Mouse (Mus musculus): ENCODE measurements around the gene Syn3. TPM values are rescaled to one million over a fixed set of nuclear protein-coding genes. Genes with fewer than 3 reads are reported as not detected.

Syn3 gene
- polyA plus RNA-seq, 1 experiment: 3.3 TPM

DNA sequence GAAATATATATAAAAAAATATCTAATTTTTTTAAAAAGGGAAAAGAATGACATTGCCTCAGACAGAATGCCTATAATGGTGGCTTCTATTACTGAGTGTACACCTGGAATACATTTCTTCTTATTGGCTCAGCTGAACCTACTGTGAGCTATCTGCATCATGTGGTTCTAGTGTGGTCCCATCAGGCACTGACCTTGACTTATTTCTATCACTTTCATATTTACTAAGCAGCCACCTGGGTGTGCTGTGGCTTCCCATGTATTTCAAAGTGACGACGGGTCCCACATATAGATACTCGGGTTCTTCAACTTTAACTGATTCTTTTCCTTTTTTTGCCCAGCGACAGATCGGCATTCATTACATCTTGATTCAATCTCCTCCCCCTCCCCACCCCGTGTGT lies 255.2 kb downstream of the Syn3 start:
- H3K4me3 ChIP-seq (ENCODE audit: insufficient read depth, low read depth, low read length): no peak overlapping the region
- no peaks in the 10 kb centered on the region for H3K4me1 ChIP-seq (ENCODE audit: control insufficient read depth, insufficient read depth, low read length)
- TF ChIP-seq CTCF (conservative IDR thresholded peaks at IDR 0.05; ENCODE audit: insufficient read depth, insufficient read length, low read depth, low read length) (no peak), POLR2A (IDR thresholded peaks at IDR 0.05; ENCODE audit: low read depth, low read length) (no peak)
- H3K36me3 ChIP-seq (ENCODE audit: control insufficient read depth, insufficient read depth, low read length): no peaks in the 10 kb centered on the region
- 89% methylated on average over 6 of the region's 6 CpGs for WGBS
- H3K27me3 ChIP-seq (replicated peaks; ENCODE audit: control insufficient read depth, insufficient read depth, low read length): no peaks in the 10 kb centered on the region
- H3K27ac ChIP-seq (ENCODE audit: insufficient read depth, low read depth, low read length): no peak overlapping the region
- no peak for DNase-seq

DNA sequence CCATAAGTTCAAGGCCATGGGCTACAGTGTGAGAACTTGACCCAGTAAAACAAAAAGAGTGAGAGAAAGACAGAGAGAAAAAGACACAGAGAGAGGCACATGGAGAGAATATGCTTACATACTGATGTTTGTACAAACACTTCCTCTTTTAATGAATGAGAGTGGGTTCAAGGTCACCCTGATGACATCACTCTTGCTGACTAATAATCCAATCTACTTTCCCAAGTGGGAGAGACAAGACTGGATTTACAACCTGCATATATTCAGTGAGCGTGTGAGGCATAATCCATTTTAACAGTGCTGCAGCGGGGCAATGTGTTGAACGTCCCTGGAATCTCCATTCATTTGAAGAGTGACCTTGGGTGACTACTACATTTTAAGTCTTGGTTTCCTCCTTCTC lies 256.0 kb downstream of the Syn3 start:
- TF ChIP-seq CTCF (conservative IDR thresholded peaks at IDR 0.05; ENCODE audit: insufficient read depth, insufficient read length, low read depth, low read length) (no peak), POLR2A (IDR thresholded peaks at IDR 0.05; ENCODE audit: low read depth, low read length) (no peak)
- no peak for DNase-seq

GRCm38 (mm10) chr10:86230006-86230405 lies 268.7 kb downstream of the Syn3 start:
- 91% methylated on average over 6 of the region's 6 CpGs for WGBS
- TF ChIP-seq CTCF (conservative IDR thresholded peaks at IDR 0.05; ENCODE audit: insufficient read depth, insufficient read length, low read depth, low read length) (no peak), POLR2A (IDR thresholded peaks at IDR 0.05; ENCODE audit: low read depth, low read length) (no peak)
- H3K4me1 ChIP-seq (ENCODE audit: control insufficient read depth, insufficient read depth, low read length): no peaks in the 10 kb centered on the region
- no peak for DNase-seq
- no peak overlapping the region for H3K27ac ChIP-seq (ENCODE audit: insufficient read depth, low read depth, low read length)
- no peaks in the 10 kb centered on the region for H3K36me3 ChIP-seq (ENCODE audit: control insufficient read depth, insufficient read depth, low read length)
- no peak overlapping the region for H3K4me3 ChIP-seq (ENCODE audit: insufficient read depth, low read depth, low read length)
- H3K27me3 ChIP-seq (replicated peaks; ENCODE audit: control insufficient read depth, insufficient read depth, low read length): no peaks in the 10 kb centered on the region

More for the DNA sequence above, 256.0 kb downstream of the Syn3 start:
- Histone ChIP-seq H3K4me3 (ENCODE audit: insufficient read depth, low read depth, low read length) (no peak overlapping the region), H3K27me3 (replicated peaks; ENCODE audit: control insufficient read depth, insufficient read depth, low read length) (no peaks in the 10 kb centered on the region), H3K36me3 (ENCODE audit: control insufficient read depth, insufficient read depth, low read length) (no peaks in the 10 kb centered on the region), H3K27ac (ENCODE audit: insufficient read depth, low read depth, low read length) (no peak overlapping the region), H3K4me1 (ENCODE audit: control insufficient read depth, insufficient read depth, low read length) (no peaks in the 10 kb centered on the region)
- WGBS: 77% methylated on average over 3 of the region's 3 CpGs

- TF ChIP-seq POLR2A (IDR thresholded peaks at IDR 0.05; ENCODE audit: low read depth, low read length) (no peak), CTCF (conservative IDR thresholded peaks at IDR 0.05; ENCODE audit: insufficient read depth, insufficient read length, low read depth, low read length) (no peak)
- Histone ChIP-seq H3K36me3 (ENCODE audit: control insufficient read depth, insufficient read depth, low read length) (no peaks in the 10 kb centered on the region), H3K4me1 (ENCODE audit: control insufficient read depth, insufficient read depth, low read length) (no peaks in the 10 kb centered on the region), H3K27ac (ENCODE audit: insufficient read depth, low read depth, low read length) (no peak overlapping the region), H3K27me3 (replicated peaks; ENCODE audit: control insufficient read depth, insufficient read depth, low read length) (no peaks in the 10 kb centered on the region), H3K4me3 (ENCODE audit: insufficient read depth, low read depth, low read length) (no peak overlapping the region)
- 94% methylated on average over 3 of the region's 3 CpGs for WGBS
- no peak for DNase-seq
These were observed 273.2 kb downstream of the Syn3 start for GRCm38 (mm10) chr10:86225480-86225879.

GRCm38 (mm10) chr10:86218984-86219383 lies 279.7 kb downstream of the Syn3 start:
- Histone ChIP-seq H3K4me1 (ENCODE audit: control insufficient read depth, insufficient read depth, low read length) (no peaks in the 10 kb centered on the region), H3K4me3 (ENCODE audit: insufficient read depth, low read depth, low read length) (no peak overlapping the region), H3K27ac (ENCODE audit: insufficient read depth, low read depth, low read length) (no peak overlapping the region), H3K27me3 (replicated peaks; ENCODE audit: control insufficient read depth, insufficient read depth, low read length) (no peaks in the 10 kb centered on the region), H3K36me3 (ENCODE audit: control insufficient read depth, insufficient read depth, low read length) (no peaks in the 10 kb centered on the region)
- WGBS: 95% methylated on average over 3 of the region's 3 CpGs
- no peak for DNase-seq
- TF ChIP-seq POLR2A (IDR thresholded peaks at IDR 0.05; ENCODE audit: low read depth, low read length) (no peak), CTCF (conservative IDR thresholded peaks at IDR 0.05; ENCODE audit: insufficient read depth, insufficient read length, low read depth, low read length) (no peak)

GRCm38 (mm10) chr10:86216836-86217235 lies 281.9 kb downstream of the Syn3 start:
- no peak overlapping the region for H3K27ac ChIP-seq (ENCODE audit: insufficient read depth, low read depth, low read length)
- no peak overlapping the region for H3K4me3 ChIP-seq (ENCODE audit: insufficient read depth, low read depth, low read length)
- 92% methylated on average over 2 of the region's 2 CpGs for WGBS
- H3K36me3 ChIP-seq (ENCODE audit: control insufficient read depth, insufficient read depth, low read length): no peaks in the 10 kb centered on the region
- TF ChIP-seq CTCF (conservative IDR thresholded peaks at IDR 0.05; ENCODE audit: insufficient read depth, insufficient read length, low read depth, low read length): no peak
- TF ChIP-seq POLR2A (IDR thresholded peaks at IDR 0.05; ENCODE audit: low read depth, low read length): no peak
- H3K27me3 ChIP-seq (replicated peaks; ENCODE audit: control insufficient read depth, insufficient read depth, low read length): no peaks in the 10 kb centered on the region
- no peak for DNase-seq
- no peaks in the 10 kb centered on the region; the same call in 1 of the 2 replicates for H3K4me1 ChIP-seq (ENCODE audit: control insufficient read depth, insufficient read depth, low read length)

DNA sequence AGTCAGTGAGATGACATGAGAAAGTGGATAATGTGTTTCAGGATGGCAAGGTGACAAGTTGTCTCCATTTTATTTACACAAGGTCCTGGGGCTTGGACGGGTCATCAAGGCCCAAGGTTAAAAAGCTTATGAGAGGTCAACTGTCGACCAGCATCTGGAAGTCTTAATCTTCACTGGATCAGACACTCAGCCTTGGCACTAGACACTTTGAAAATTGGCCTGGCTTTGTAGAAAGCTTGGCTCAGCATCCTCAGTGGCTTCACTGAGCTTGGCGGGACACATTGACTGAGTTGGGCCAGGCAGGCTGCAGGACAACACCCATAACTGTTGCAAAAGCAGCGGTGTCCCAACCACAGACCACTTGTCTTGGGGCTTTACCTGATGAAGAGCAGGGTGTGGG lies 286.6 kb downstream of the Syn3 start:
- Histone ChIP-seq H3K27ac (ENCODE audit: insufficient read depth, low read depth, low read length) (peak overlapping the region; percentile 18; the same call in 1 of the 2 replicates), H3K4me1 (ENCODE audit: control insufficient read depth, insufficient read depth, low read length) (no peaks in the 10 kb centered on the region; the same call in 1 of the 2 replicates), H3K27me3 (replicated peaks; ENCODE audit: control insufficient read depth, insufficient read depth, low read length) (no peaks in the 10 kb centered on the region), H3K4me3 (ENCODE audit: insufficient read depth, low read depth, low read length) (no peak overlapping the region), H3K36me3 (ENCODE audit: control insufficient read depth, insufficient read depth, low read length) (no peaks in the 10 kb centered on the region)
- peak; percentile 56 for DNase-seq
- WGBS: 80% methylated on average over 4 of the region's 4 CpGs
- TF ChIP-seq POLR2A (IDR thresholded peaks at IDR 0.05; ENCODE audit: low read depth, low read length): no peak
- TF ChIP-seq CTCF (conservative IDR thresholded peaks at IDR 0.05; ENCODE audit: insufficient read depth, insufficient read length, low read depth, low read length): no peak
